Comparison of ENCODE assay signal across 9 mouse cellular contexts in genomic region chr1:153414114-153414723, GRCm38 (mm10). TPM values are rescaled to one million over a fixed set of nuclear protein-coding genes. Genes with fewer than 3 reads are reported as not detected.
DNase-seq lines count a peak whose midpoint lies in the region; ATAC-seq and TF ChIP-seq lines count a peak whose summit lies in the region.
"Not testable (repeated sequence)": the region's sequence is repeated elsewhere in the genome, so short reads cannot be mapped to it uniquely, and the experiment has no call there.
"Had no signal": no experiment of that assay in that cellular context is flagged by ENCODE, and none has a peak within 500 bp of the region (broad histone marks: within the 10 kb centered on the region; RNA-seq: fewer than 3 reads in every experiment).

No protein-coding gene starts in this region.

- intact Hi-C loops in heart, postnatal 36 days (cut with DNase I): not testable (repeated sequence)

- H3K27ac ChIP-seq in lung, postnatal 0 days (ENCODE audit: low read length): not testable (repeated sequence)

- not testable (repeated sequence) for TF ChIP-seq EP300 in lung, postnatal 0 days (IDR thresholded peaks at IDR 0.05)

- not testable (repeated sequence) for H3K4me1 ChIP-seq in lung, postnatal 0 days (ENCODE audit: insufficient read depth, low read depth, low read length)

- not testable (repeated sequence) for H3K9me3 ChIP-seq in lung, postnatal 0 days (ENCODE audit: low read length)

- peak; percentile 34 to 59 for DNase-seq in adrenal gland, postnatal 36 days
- peak; percentile 42 to 52 for DNase-seq in frontal cortex, postnatal 25 days (ENCODE audit: low spot score in 2 of 2)
- DNase-seq in heart, postnatal 36 days: peak; percentile 77 to 81
- DNase-seq in layer of hippocampus, adult 9-11 months: peak; percentile 96
- not testable (repeated sequence) for DNase-seq in lung, postnatal 0 days (ENCODE audit: low spot score)
- DNase-seq in right cerebral cortex, postnatal 14 days: peak; percentile 57
- peak; percentile 97 for DNase-seq in thymus, postnatal 14 days

- H3K9ac ChIP-seq in lung, postnatal 0 days (replicated peaks; ENCODE audit: low read depth): not testable (repeated sequence)

- not testable (repeated sequence) for H3K4me3 ChIP-seq in lung, postnatal 0 days (ENCODE audit: low read depth, low read length)

- not testable (repeated sequence) for H3K4me2 ChIP-seq in lung, postnatal 0 days (replicated peaks; ENCODE audit: low read depth, low read length)

- ATAC-seq in CD4-positive, CD25-positive, alpha-beta regulatory T cell, adult 4 months: peak; percentile 66
- 0 out of 2 replicates have a peak, but pooled peaks have one; percentile 24 for ATAC-seq in lung, postnatal 0 days

- H3K36me3 ChIP-seq in lung, postnatal 0 days (ENCODE audit: insufficient read depth, low read length): not testable (repeated sequence)

- not testable (repeated sequence) for H3K27me3 ChIP-seq in lung, postnatal 0 days (replicated peaks; ENCODE audit: insufficient read depth, low read length)

- TF ChIP-seq CTCF in lung, postnatal 0 days (IDR thresholded peaks at IDR 0.05): not testable (repeated sequence)

- 77% methylated on average over 24 of the region's 24 CpGs for WGBS in lung, postnatal 0 days

RNA-seq across cellular contexts. Expression of gene Shcbp1l, which starts 10.7 kb away (rescaled TPM):
- polyA plus RNA-seq in CD4-positive, CD25-positive, alpha-beta regulatory T cell, adult 4 months (2017; shearing (Covaris generic)): under 1 TPM; 0.26 to 0.47 TPM
- total RNA-seq in adrenal gland, postnatal 36 days (2021): under 1 TPM; 0.20 to 0.36 TPM
- not detected for total RNA-seq in heart, postnatal 36 days (2021)
- 0.12 and 0.17 TPM in 2 replicates for polyA plus RNA-seq in lung, postnatal 0 days (2015; fragmentation: Nextera tagmentation; extraction: Ambion mirVana)
- polyA plus RNA-seq: intestine, embryonic 16.5 days had no signal
